Mouse (Mus musculus): Measurements from ENCODE around the gene Babam2. TPM values are rescaled to one million over a fixed set of nuclear protein-coding genes. Genes with fewer than 3 reads are reported as not detected.

Gene Babam2
- polyA plus RNA-seq, 1 experiment from 2014 or later = 32.2 TPM

DNA sequence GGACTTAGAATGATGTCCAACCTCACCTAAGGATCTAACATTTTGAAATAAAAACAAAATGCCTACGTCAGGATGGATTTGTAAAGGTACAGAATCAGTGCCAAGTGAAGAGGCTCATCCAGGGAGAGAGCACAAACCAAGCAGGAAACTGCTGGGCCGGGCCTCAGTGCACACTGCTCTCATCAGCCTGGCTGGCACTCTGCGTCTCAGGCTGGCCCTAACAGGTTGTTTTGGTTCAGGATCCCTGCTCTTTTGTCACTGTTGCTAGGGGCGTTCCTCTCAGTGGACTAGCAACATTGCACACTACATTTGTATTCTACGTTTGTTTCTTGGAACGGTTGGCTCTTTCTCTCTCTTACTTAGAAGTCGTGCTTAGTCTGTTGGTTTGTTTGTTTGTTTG, 231.5 kb downstream of the Babam2 start:
- ATAC-seq (ENCODE audit: insufficient number of reproducible peaks, insufficient read depth, low FRiP score, low TSS enrichment) = no peak
- H3K9ac ChIP-seq = no peak overlapping the region
- H3K9me3 ChIP-seq = no peaks in the 10 kb centered on the region
- H3K4me2 ChIP-seq (replicated peaks) = no peak overlapping the region
- no peak overlapping the region for H3K4me3 ChIP-seq
- H3K4me1 ChIP-seq = peaks cover 13% of the 10 kb centered on the region; the same call in 1 of the 2 replicates
- H3K27ac ChIP-seq = no peak overlapping the region
- H3K27me3 ChIP-seq = no peaks in the 10 kb centered on the region
- WGBS = 70% methylated on average over 7 of the region's 7 CpGs
- H3K36me3 ChIP-seq = no peaks in the 10 kb centered on the region

DNA sequence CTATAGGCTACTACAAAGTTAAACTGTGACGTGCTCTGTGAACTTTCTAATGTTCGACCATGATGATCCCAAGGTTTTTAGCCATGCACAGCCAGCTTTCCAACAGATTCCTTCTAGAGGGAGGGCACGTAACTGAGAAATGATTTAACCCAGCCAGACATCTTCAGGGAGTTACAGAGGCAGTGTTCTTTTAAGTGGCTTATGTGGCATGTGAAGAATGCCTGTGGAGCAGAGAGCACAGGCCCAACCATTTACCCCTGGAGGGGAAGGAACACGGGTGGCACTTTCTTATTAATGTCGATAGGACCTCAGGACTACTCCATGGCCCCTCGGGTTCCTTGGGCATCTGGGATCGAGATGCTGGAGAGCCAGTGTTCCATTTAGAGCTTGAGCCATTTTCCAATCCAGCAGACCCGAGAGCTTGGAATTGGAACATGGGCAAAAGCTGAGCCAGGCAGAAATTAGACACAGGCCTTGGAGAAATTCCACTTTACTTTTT, 233.7 kb downstream of the Babam2 start:
- Histone ChIP-seq H3K9ac (no peak overlapping the region), H3K27me3 (no peaks in the 10 kb centered on the region), H3K4me1 (peaks cover 19% of the 10 kb centered on the region; the same call in 1 of the 2 replicates), H3K9me3 (no peaks in the 10 kb centered on the region), H3K36me3 (no peaks in the 10 kb centered on the region), H3K4me3 (no peak overlapping the region), H3K4me2 (replicated peaks) (no peak overlapping the region), H3K27ac (peak overlapping the region; percentile 70)
- ATAC-seq (ENCODE audit: insufficient number of reproducible peaks, insufficient read depth, low FRiP score, low TSS enrichment) = no peak
- WGBS = 42% methylated on average over 8 of the region's 8 CpGs

GRCm38 (mm10) chr5:31931637-31932036, 234.2 kb downstream of the Babam2 start:
- ATAC-seq (ENCODE audit: insufficient number of reproducible peaks, insufficient read depth, low FRiP score, low TSS enrichment) = no peak
- no peaks in the 10 kb centered on the region for H3K36me3 ChIP-seq
- H3K4me1 ChIP-seq = peaks cover 19% of the 10 kb centered on the region; the same call in 1 of the 2 replicates
- no peak overlapping the region for H3K9ac ChIP-seq
- 68% methylated on average over 1 of the region's 1 CpGs for WGBS
- no peaks in the 10 kb centered on the region for H3K27me3 ChIP-seq
- H3K9me3 ChIP-seq = no peaks in the 10 kb centered on the region
- no peak overlapping the region for H3K4me3 ChIP-seq
- peak overlapping the region; percentile 70 for H3K27ac ChIP-seq
- no peak overlapping the region for H3K4me2 ChIP-seq (replicated peaks)

DNA sequence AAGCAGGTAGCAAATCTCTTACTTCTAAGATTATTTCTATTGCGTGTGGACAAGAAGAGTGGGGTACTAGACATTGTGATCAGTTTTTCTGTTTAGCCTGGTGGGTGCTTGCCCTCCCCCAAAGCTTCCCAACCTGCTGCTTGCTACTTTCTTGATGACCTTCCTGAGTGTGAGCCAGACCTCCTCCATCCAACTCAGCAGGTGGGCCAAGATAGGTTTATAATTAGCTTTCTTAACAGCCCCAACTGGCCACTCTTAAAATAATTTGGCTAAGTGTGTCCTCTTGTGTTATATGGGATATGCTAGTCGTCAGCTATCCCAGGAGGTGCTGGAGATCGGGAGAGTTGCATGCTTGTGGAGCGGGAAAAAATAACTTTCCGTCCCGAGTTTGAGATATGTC, 235.8 kb downstream of the Babam2 start:
- no peak for ATAC-seq (ENCODE audit: insufficient number of reproducible peaks, insufficient read depth, low FRiP score, low TSS enrichment)
- H3K36me3 ChIP-seq = no peaks in the 10 kb centered on the region
- peaks cover 19% of the 10 kb centered on the region; the same call in 1 of the 2 replicates for H3K4me1 ChIP-seq
- H3K9ac ChIP-seq = no peak overlapping the region
- no peaks in the 10 kb centered on the region for H3K27me3 ChIP-seq
- no peak overlapping the region for H3K4me3 ChIP-seq
- H3K4me2 ChIP-seq (replicated peaks) = no peak overlapping the region
- no peak overlapping the region for H3K27ac ChIP-seq
- H3K9me3 ChIP-seq = no peaks in the 10 kb centered on the region
- WGBS = 91% methylated on average over 6 of the region's 6 CpGs

- 51% methylated on average over 3 of the region's 3 CpGs for WGBS
- peak overlapping the region; percentile 23; the same call in 1 of the 2 replicates for H3K27ac ChIP-seq
- no peaks in the 10 kb centered on the region for H3K36me3 ChIP-seq
Measured at GRCm38 (mm10) chr5:31934397-31934796, 236.9 kb downstream of the Babam2 start.

DNA sequence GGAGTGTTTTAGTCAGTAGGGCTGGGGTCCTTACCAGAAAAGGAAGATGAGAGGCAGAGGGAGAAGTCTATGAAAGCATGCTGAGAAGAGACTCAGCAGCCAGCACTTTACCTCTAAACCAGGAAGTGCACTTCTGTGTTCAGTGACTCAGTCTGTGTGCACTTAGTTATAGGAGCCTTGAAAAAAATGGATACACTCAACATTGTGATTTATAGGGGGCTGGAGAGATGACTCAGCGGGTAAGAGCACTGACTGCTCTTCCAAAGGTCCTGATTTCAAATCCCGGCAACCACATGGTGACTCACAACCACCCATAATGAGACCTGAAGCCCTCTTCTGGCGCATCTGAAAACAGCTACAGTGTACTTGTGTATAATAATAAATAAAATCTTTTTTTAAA, 238.5 kb downstream of the Babam2 start:
- Histone ChIP-seq H3K36me3 (no peaks in the 10 kb centered on the region), H3K27me3 (no peaks in the 10 kb centered on the region), H3K9me3 (no peaks in the 10 kb centered on the region), H3K4me2 (replicated peaks) (no peak overlapping the region), H3K9ac (no peak overlapping the region), H3K27ac (no peak overlapping the region), H3K4me3 (no peak overlapping the region), H3K4me1 (0 out of 2 replicates have a peak, but pooled peaks cover 14% of the 10 kb centered on the region)
- WGBS = 95% methylated on average over 3 of the region's 3 CpGs
- no peak for ATAC-seq (ENCODE audit: insufficient number of reproducible peaks, insufficient read depth, low FRiP score, low TSS enrichment)

More at GRCm38 (mm10) chr5:31934397-31934796, 236.9 kb downstream of the Babam2 start:
- H3K4me2 ChIP-seq (replicated peaks) = no peak overlapping the region
- H3K9ac ChIP-seq = no peak overlapping the region
- no peak for ATAC-seq (ENCODE audit: insufficient number of reproducible peaks, insufficient read depth, low FRiP score, low TSS enrichment)
- H3K4me3 ChIP-seq = no peak overlapping the region
- peaks cover 19% of the 10 kb centered on the region; the same call in 1 of the 2 replicates for H3K4me1 ChIP-seq
- no peaks in the 10 kb centered on the region for H3K9me3 ChIP-seq
- H3K27me3 ChIP-seq = no peaks in the 10 kb centered on the region

DNA sequence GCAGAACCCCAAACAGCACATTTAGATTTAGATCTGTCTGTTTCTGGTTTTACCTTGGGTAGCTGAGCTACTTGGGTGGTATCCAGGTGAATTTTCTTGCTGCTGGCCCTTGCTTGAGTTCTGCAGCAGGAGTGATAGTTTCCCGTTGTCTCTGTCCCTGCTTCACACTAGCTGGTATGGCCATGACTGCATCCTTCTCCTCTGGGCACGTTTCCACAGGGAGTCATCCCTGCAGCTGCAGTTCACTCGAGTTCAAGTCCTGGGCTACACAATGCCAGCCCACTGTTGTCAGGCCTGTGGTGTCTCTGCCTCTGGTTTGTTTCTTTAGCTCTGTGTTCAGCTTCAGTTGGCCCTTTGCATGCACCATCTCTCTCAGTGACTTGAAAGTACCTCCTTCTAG, 239.0 kb downstream of the Babam2 start:
- Histone ChIP-seq H3K9ac (no peak overlapping the region), H3K36me3 (no peaks in the 10 kb centered on the region), H3K9me3 (no peaks in the 10 kb centered on the region), H3K4me2 (replicated peaks) (no peak overlapping the region), H3K4me1 (0 out of 2 replicates have a peak, but pooled peaks cover 8% of the 10 kb centered on the region), H3K27ac (no peak overlapping the region), H3K27me3 (no peaks in the 10 kb centered on the region), H3K4me3 (no peak overlapping the region)
- 79% methylated on average over 3 of the region's 3 CpGs for WGBS
- ATAC-seq (ENCODE audit: insufficient number of reproducible peaks, insufficient read depth, low FRiP score, low TSS enrichment) = no peak

DNA sequence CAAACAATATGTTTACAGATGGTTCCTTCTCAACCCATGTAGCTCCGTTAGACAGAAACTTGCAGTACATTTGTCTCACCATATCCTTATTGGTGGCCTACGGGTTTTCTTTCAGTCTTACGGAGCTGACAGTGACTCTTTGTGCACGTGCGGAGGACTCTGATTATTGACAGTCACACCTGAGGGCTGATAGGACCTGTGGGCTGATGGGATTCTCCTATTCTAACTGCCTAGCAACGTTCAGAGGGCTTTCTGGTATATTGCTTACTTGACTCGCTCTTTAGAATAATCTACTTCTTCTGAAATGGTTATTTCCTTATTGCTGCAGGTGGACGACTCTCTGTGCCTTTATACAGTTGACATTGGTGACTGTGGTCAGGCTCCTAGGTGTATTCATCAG, 243.4 kb downstream of the Babam2 start:
- Histone ChIP-seq H3K36me3 (no peaks in the 10 kb centered on the region), H3K9ac (no peak overlapping the region), H3K9me3 (no peaks in the 10 kb centered on the region), H3K4me3 (no peak overlapping the region), H3K4me1 (no peaks in the 10 kb centered on the region), H3K27ac (no peak overlapping the region), H3K27me3 (no peaks in the 10 kb centered on the region), H3K4me2 (replicated peaks) (no peak overlapping the region)
- 83% methylated on average over 8 of the region's 8 CpGs for WGBS
- no peak for ATAC-seq (ENCODE audit: insufficient number of reproducible peaks, insufficient read depth, low FRiP score, low TSS enrichment)

DNA sequence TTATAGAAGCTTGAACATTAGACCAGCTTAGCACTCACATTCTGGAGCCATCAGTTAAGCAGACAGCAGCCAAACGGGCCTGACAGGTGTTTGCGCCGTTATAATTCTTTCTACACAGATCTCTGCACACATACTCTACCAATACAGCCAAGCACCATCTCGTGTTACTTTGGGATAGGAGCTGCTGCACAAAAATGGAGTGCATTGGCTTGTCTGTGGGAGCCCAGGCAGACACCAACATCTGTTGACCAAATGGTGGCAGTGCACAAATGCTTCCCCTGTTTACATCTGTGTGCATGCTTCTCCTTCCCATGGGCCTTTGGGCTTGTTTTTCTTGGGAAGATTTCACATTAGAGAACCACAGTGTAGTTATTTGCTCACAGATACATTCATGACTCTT, 249.7 kb downstream of the Babam2 start:
- H3K4me1 ChIP-seq = no peaks in the 10 kb centered on the region
- no peak overlapping the region for H3K9ac ChIP-seq
- no peaks in the 10 kb centered on the region for H3K27me3 ChIP-seq
- H3K4me2 ChIP-seq (replicated peaks) = no peak overlapping the region
- H3K9me3 ChIP-seq = no peaks in the 10 kb centered on the region
- peak overlapping the region; percentile 54; the same call in 1 of the 2 replicates for H3K27ac ChIP-seq
- H3K36me3 ChIP-seq = no peaks in the 10 kb centered on the region
- H3K4me3 ChIP-seq = no peak overlapping the region
- 38% methylated on average over 4 of the region's 4 CpGs for WGBS
- ATAC-seq (ENCODE audit: insufficient number of reproducible peaks, insufficient read depth, low FRiP score, low TSS enrichment) = no peak

DNA sequence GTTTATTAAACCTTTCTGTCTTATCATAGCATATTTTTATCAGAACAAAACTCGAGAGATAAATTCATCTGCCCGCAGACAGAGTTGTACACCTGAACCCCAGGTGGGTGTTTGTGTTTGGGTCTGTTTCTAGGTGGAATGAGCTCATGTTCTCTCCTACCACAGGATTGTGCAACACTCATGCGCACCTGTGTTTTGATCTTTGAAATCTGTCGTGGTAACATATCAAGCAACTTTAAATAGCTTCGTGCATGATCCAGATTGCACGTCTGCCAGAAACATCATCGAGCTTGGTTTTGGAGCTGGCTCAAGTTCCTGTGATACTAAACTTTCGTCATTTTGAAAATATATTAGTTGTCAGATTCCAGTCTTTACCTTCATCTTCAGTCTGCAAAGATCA, 251.9 kb downstream of the Babam2 start:
- Histone ChIP-seq H3K36me3 (no peaks in the 10 kb centered on the region), H3K27ac (no peak overlapping the region), H3K9ac (no peak overlapping the region), H3K27me3 (no peaks in the 10 kb centered on the region), H3K4me1 (no peaks in the 10 kb centered on the region), H3K9me3 (no peaks in the 10 kb centered on the region), H3K4me2 (replicated peaks) (no peak overlapping the region), H3K4me3 (no peak overlapping the region)
- ATAC-seq (ENCODE audit: insufficient number of reproducible peaks, insufficient read depth, low FRiP score, low TSS enrichment) = no peak
- WGBS = 88% methylated on average over 8 of the region's 8 CpGs

GRCm38 (mm10) chr5:31950532-31950931, 253.0 kb downstream of the Babam2 start:
- H3K27me3 ChIP-seq = no peaks in the 10 kb centered on the region
- no peak for ATAC-seq (ENCODE audit: insufficient number of reproducible peaks, insufficient read depth, low FRiP score, low TSS enrichment)
- 89% methylated on average over 4 of the region's 4 CpGs for WGBS
- H3K27ac ChIP-seq = no peak overlapping the region
- no peaks in the 10 kb centered on the region for H3K36me3 ChIP-seq
- no peaks in the 10 kb centered on the region for H3K4me1 ChIP-seq
- H3K4me2 ChIP-seq (replicated peaks) = no peak overlapping the region
- no peaks in the 10 kb centered on the region for H3K9me3 ChIP-seq
- H3K4me3 ChIP-seq = no peak overlapping the region
- no peak overlapping the region for H3K9ac ChIP-seq

- 55% methylated on average over 3 of the region's 3 CpGs for WGBS
- no peak for ATAC-seq (ENCODE audit: insufficient number of reproducible peaks, insufficient read depth, low FRiP score, low TSS enrichment)
- Histone ChIP-seq H3K4me2 (replicated peaks) (no peak overlapping the region), H3K9ac (no peak overlapping the region), H3K4me1 (no peaks in the 10 kb centered on the region), H3K27ac (no peak overlapping the region), H3K4me3 (no peak overlapping the region), H3K36me3 (no peaks in the 10 kb centered on the region), H3K9me3 (no peaks in the 10 kb centered on the region), H3K27me3 (no peaks in the 10 kb centered on the region)
Measured at GRCm38 (mm10) chr5:31955184-31955583, 257.7 kb downstream of the Babam2 start.

Data from embryonic facial prominence, embryonic 12.5 days (tissue).